Mouse (Mus musculus): ENCODE results near the gene Ube2j1. TPM values are rescaled to one million over a fixed set of nuclear protein-coding genes. Genes with fewer than 3 reads are reported as not detected.

Ube2j1 gene
- total and polyA plus RNA-seq, 3 experiments: 64.3 to 122 (median 93.0) TPM

DNA sequence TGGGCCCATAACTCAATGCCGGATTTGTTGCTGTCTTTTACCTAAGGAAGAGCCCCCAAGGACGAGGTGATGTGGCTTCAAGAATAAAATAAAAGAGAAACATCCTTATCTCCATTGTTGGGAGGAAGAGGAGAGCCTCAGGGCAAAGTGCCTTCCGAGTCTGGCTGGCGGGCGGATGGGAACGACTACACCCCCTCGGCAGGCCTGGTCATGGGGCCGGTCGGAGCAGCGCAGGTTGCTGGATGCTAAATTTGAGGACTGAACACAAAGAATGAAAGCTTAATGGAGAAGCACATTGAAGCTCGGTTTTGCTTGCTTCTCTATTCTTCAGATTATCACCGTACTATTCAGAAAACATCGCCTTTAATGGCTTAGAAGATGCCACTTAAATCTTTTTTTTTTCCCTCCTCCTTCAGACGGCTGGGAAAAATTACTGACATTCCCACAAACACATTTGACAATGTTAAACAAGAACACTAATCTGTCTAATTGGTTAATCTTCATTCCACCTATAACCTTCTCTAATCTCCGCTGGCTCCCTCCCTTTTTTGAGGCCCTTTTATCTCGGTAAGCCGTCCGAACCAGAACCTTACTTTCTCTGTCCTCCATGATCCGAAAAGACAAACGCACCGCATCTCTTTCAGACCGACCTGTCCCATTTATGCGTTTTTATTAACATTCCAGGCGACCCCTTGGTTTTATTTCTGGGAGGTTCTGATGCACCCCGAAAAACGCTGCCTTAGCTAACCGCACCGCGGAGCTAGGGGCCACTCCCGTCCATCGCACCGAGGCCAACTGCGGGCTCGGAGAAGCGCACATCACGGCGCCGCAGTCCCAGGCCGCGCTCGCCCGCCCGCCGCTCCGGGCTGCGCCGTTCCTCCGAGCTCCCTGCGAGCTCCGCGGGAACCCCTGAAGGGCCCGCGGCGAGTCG lies 687 bp upstream of the Ube2j1 start:
- Histone ChIP-seq H3K9ac (ENCODE audit: insufficient read depth, low read depth) (peak overlapping the region; percentile 99), H3K79me2 (replicated peaks; ENCODE audit: control insufficient read depth, extremely low read depth, insufficient read depth, poor library complexity, severe bottlenecking) (peaks cover 56% of the 10 kb centered on the region), H3K9me3 (replicated peaks; ENCODE audit: low read length) (peaks cover 7% of the 10 kb centered on the region), H3K27ac (ENCODE audit: insufficient read depth, low read depth) (peak overlapping the region; percentile 85), H3K4me2 (ENCODE audit: insufficient read depth, low read depth, poor library complexity, severe bottlenecking) (peak overlapping the region; percentile 77), H3K4me1 (ENCODE audit: control insufficient read depth in 1 of 2, insufficient read depth in 2 of 2) (peaks cover 13 to 43% of the 10 kb centered on the region in 2 experiments), H3K36me3 (replicated peaks in 1 of 2; ENCODE audit: control insufficient read depth in 1 of 2, insufficient read depth in 1 of 2, low read length in 1 of 2) (peaks cover 20 to 43% of the 10 kb centered on the region in 2 experiments), H3K4me3 (replicated peaks in 1 of 3; ENCODE audit: low read depth in 2 of 3, low read length in 2 of 3, poor library complexity in 1 of 3) (peak overlapping the region; percentile 92 to 97 (median 96)), H3K27me3 (replicated peaks) (no peaks in the 10 kb centered on the region)
- dilution Hi-C loops (cut with MboI; ENCODE audit: extremely low pct_ligation_motif_present, extremely low pct_unique_long_range_greater_than_20kb, low sequenced_read_pairs) (no loop called here), in situ Hi-C loops (cut with MboI; ENCODE audit: low pct_ligation_motif_present, low pct_unique_long_range_greater_than_20kb, low sequenced_read_pairs) (loop anchor here (10.0 kb wide), 1 partner anchor 264 kb away; the partner anchor contains the start of gene Pnrc1)
- TF ChIP-seq CHD1 (IDR thresholded peaks at IDR 0.05; ENCODE audit: low read depth, low read length): peak; percentile 89; the same call in 1 of the 2 replicates
- no peak for TF ChIP-seq E2F4 (IDR thresholded peaks at IDR 0.05; ENCODE audit: insufficient replicate concordance, low read depth, low read length)
- TF ChIP-seq MXI1 (IDR thresholded peaks at IDR 0.05; ENCODE audit: low read depth, low read length): peak; percentile 37; the same call in 1 of the 2 replicates
- TF ChIP-seq ZMIZ1 (IDR thresholded peaks at IDR 0.05; ENCODE audit: low read depth, low read length): no peak
- TF ChIP-seq SIN3A (IDR thresholded peaks at IDR 0.05; ENCODE audit: low read length): peak; percentile 71
- 0 out of 2 replicates have a peak, but pooled peaks have one; percentile 9 for TF ChIP-seq MEF2A (IDR thresholded peaks at IDR 0.05; ENCODE audit: borderline replicate concordance, low read depth, low read length)
- TF ChIP-seq IRF4 (IDR thresholded peaks at IDR 0.05; ENCODE audit: low read depth, low read length): 0 out of 2 replicates have a peak, but pooled peaks have one; percentile 22
- TF ChIP-seq MYC (IDR thresholded peaks at IDR 0.05; ENCODE audit: low read depth, low read length): peak; percentile 59; the same call in 1 of the 2 replicates
- peak; percentile 8; the same call in 1 of the 2 replicates for TF ChIP-seq HCFC1 (IDR thresholded peaks at IDR 0.05; ENCODE audit: low read depth, low read length)
- TF ChIP-seq JUND (conservative IDR thresholded peaks at IDR 0.05; ENCODE audit: low read depth, low read length): no peak
- 0 out of 2 replicates have a peak, but pooled peaks have one; percentile 33 for TF ChIP-seq POLR2AphosphoS2 (IDR thresholded peaks at IDR 0.05; ENCODE audit: low read depth, low read length)
- TF ChIP-seq TBP (conservative IDR thresholded peaks at IDR 0.05; ENCODE audit: low read depth, low read length): 0 out of 2 replicates have a peak, but pooled peaks have one; percentile 49
- TF ChIP-seq POLR2A (IDR thresholded peaks at IDR 0.05; ENCODE audit: low read depth, low read length): no peak
- peak; percentile 40 for DNase-seq (ENCODE audit: extremely low read depth)

DNA sequence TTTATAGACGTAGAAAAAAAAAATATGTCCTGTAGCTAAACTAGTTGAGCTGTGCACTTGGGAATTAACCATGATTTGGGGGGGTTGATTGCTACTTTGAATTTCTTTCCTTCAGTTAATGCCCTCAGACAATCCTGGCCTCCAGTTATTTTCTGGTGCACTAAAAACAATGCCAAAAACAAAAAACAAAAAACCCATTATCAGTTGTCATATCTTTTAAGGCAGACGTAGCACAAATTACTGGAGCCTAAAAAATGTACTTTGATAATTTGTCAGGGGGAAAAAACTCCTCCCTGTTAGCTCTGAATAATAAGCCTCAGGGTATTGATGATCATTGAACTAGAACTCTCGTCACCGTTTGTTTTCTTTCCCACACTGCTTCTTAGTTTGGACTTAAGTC lies 829 bp downstream of the Ube2j1 start:
- TF ChIP-seq SIN3A (IDR thresholded peaks at IDR 0.05; ENCODE audit: low read length): peak; percentile 65
- TF ChIP-seq CHD1 (IDR thresholded peaks at IDR 0.05; ENCODE audit: low read depth, low read length): peak; percentile 36; the same call in 1 of the 2 replicates
- no peak for TF ChIP-seq E2F4 (IDR thresholded peaks at IDR 0.05; ENCODE audit: insufficient replicate concordance, low read depth, low read length)
- TF ChIP-seq USF1 (IDR thresholded peaks at IDR 0.05; ENCODE audit: low read depth, low read length): no peak
- Histone ChIP-seq H3K4me3 (replicated peaks in 1 of 3; ENCODE audit: low read depth in 2 of 3, low read length in 2 of 3, poor library complexity in 1 of 3) (peak overlapping the region; percentile 92 to 97 (median 96)), H3K36me3 (replicated peaks in 1 of 2; ENCODE audit: control insufficient read depth in 1 of 2, insufficient read depth in 1 of 2, low read length in 1 of 2) (peaks cover 31 to 53% of the 10 kb centered on the region in 2 experiments), H3K27me3 (replicated peaks) (no peaks in the 10 kb centered on the region), H3K4me2 (ENCODE audit: insufficient read depth, low read depth, poor library complexity, severe bottlenecking) (peak overlapping the region; percentile 49; the same call in 1 of the 2 replicates), H3K79me2 (replicated peaks; ENCODE audit: control insufficient read depth, extremely low read depth, insufficient read depth, poor library complexity, severe bottlenecking) (peaks cover 71% of the 10 kb centered on the region), H3K9ac (ENCODE audit: insufficient read depth, low read depth) (peak overlapping the region; percentile 97), H3K9me3 (replicated peaks; ENCODE audit: low read length) (peaks cover 10% of the 10 kb centered on the region), H3K27ac (ENCODE audit: insufficient read depth, low read depth) (no peak overlapping the region), H3K4me1 (ENCODE audit: control insufficient read depth in 1 of 2, insufficient read depth in 2 of 2) (peaks cover 13 to 44% of the 10 kb centered on the region in 2 experiments)
- dilution Hi-C loops (cut with MboI; ENCODE audit: extremely low pct_ligation_motif_present, extremely low pct_unique_long_range_greater_than_20kb, low sequenced_read_pairs): no loop called here
- in situ Hi-C loops (cut with MboI; ENCODE audit: low pct_ligation_motif_present, low pct_unique_long_range_greater_than_20kb, low sequenced_read_pairs): loop anchor here (10.0 kb wide), 1 partner anchor 263 kb away; the partner anchor contains the start of gene Pnrc1
- DNase-seq (ENCODE audit: extremely low read depth): peak; percentile 33

Measured in CH12.LX (cell line).